In the genomic region with DNA sequence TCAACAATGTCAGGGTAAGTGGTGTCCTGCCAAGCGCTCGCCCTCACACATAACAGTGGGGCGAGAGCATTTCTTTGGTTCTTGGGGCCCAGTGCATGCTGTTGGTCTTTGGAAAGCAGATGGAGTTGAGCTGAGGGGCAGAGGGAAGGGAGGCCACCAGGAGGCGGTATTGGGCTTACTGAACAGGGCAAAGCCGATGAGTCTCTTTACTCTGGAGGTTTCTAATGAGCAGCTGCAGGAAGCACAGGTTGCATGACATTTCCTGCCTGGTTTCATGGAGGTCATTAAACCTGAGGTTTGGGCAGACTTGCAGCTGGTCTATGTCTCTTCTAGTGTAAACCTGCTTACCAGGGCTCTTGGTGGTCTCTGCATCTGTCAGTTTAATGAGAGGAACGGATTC, we compare ENCODE assay signal across 8 mouse cellular contexts. TPM values are rescaled to one million over a fixed set of nuclear protein-coding genes. Genes with fewer than 3 reads are reported as not detected.
DNase-seq lines count a peak whose midpoint lies in the region; ATAC-seq lines count a peak whose summit lies in the region.

No protein-coding gene starts in this region.

- peaks cover 53% of the 10 kb centered on the region for H3K36me3 ChIP-seq in midbrain, embryonic 11.5 days (ENCODE audit: control insufficient read depth, insufficient read depth, low read length)
- H3K36me3 ChIP-seq in midbrain, embryonic 15.5 days (replicated peaks), result peaks cover 69% of the 10 kb centered on the region

- H3K4me1 ChIP-seq in midbrain, embryonic 11.5 days (ENCODE audit: control insufficient read depth, insufficient read depth, low read length), result no peaks in the 10 kb centered on the region
- H3K4me1 ChIP-seq in midbrain, embryonic 15.5 days, result no peaks in the 10 kb centered on the region

- no peaks in the 10 kb centered on the region for H3K27me3 ChIP-seq in midbrain, embryonic 11.5 days (ENCODE audit: control insufficient read depth, insufficient read depth, low read length)
- no peaks in the 10 kb centered on the region for H3K27me3 ChIP-seq in midbrain, embryonic 15.5 days (replicated peaks)

- no peaks in the 10 kb centered on the region for H3K9me3 ChIP-seq in midbrain, embryonic 11.5 days (ENCODE audit: control insufficient read depth, low read length)
- no peaks in the 10 kb centered on the region for H3K9me3 ChIP-seq in midbrain, embryonic 15.5 days

- H3K27ac ChIP-seq in midbrain, embryonic 11.5 days (ENCODE audit: low read depth, low read length), result no peak overlapping the region
- H3K27ac ChIP-seq in midbrain, embryonic 15.5 days, result no peak overlapping the region

- no peak overlapping the region for H3K4me3 ChIP-seq in midbrain, embryonic 11.5 days (ENCODE audit: low read depth, low read length)
- H3K4me3 ChIP-seq in midbrain, embryonic 15.5 days, result no peak overlapping the region

- no peak for ATAC-seq in midbrain, embryonic 11.5 days (ENCODE audit: low FRiP score)
- ATAC-seq in midbrain, embryonic 15.5 days (replicated peaks), result no peak
- peak; percentile 85 for ATAC-seq in inflammation-experienced regulatory T-cells, adult 6 months

- 74% methylated on average over 6 of the region's 6 CpGs for WGBS in midbrain, embryonic 11.5 days
- 76% methylated on average over 6 of the region's 6 CpGs for WGBS in midbrain, embryonic 15.5 days

- peak; percentile 34 for DNase-seq in cerebellum, adult 9-10 months
- DNase-seq in cerebellum, adult 11-12 months, result no peak
- peak; percentile 91 for DNase-seq in midbrain, embryonic 11.5 days (ENCODE audit: low spot score, missing footprints)
- peak; percentile 44 to 69 for DNase-seq in cerebellum, postnatal 25 days
- DNase-seq in lung, postnatal 10 days, result peak; percentile 80
- DNase-seq in testis, postnatal 10 days (ENCODE audit: low spot score), result peak; percentile 86

- H3K4me2 ChIP-seq in midbrain, embryonic 11.5 days, result no peak overlapping the region
- no peak overlapping the region for H3K4me2 ChIP-seq in midbrain, embryonic 15.5 days

- no peak overlapping the region for H3K9ac ChIP-seq in midbrain, embryonic 11.5 days (ENCODE audit: low read length)
- H3K9ac ChIP-seq in midbrain, embryonic 15.5 days, result no peak overlapping the region

RNA-seq across cellular contexts. Expression of a gene that starts 9.5 kb away (rescaled TPM):
- 94.2 and 94.8 TPM in 2 replicates for polyA plus RNA-seq in midbrain, embryonic 11.5 days (2014; fragmentation: Nextera tagmentation; extraction: Ambion mirVana)
- 140 and 153 TPM in 2 replicates for polyA plus RNA-seq in midbrain, embryonic 15.5 days (2015; fragmentation: Nextera tagmentation; extraction: Ambion mirVana)
- 10 to 100 TPM; 49.1 to 66.5 (median 55.2) TPM for polyA plus RNA-seq in inflammation-experienced regulatory T-cells, adult 6 months (2017; shearing (Covaris generic))

RNA-seq across cellular contexts. Expression of a gene that starts 28.3 kb away (rescaled TPM):
- 0.63 and 0.65 TPM in 2 replicates for polyA plus RNA-seq in midbrain, embryonic 11.5 days (2014; fragmentation: Nextera tagmentation; extraction: Ambion mirVana)
- polyA plus RNA-seq in midbrain, embryonic 15.5 days (2015; fragmentation: Nextera tagmentation; extraction: Ambion mirVana), result 0.71 and 1.3 TPM in 2 replicates
- 10 to 100 TPM in 2 of 3 experiments, 1 to 10 TPM in 1; 5.4 to 16.0 (median 11.1) TPM for polyA plus RNA-seq in inflammation-experienced regulatory T-cells, adult 6 months (2017; shearing (Covaris generic))

RNA-seq across cellular contexts. Expression of a gene that starts 43.8 kb away (rescaled TPM):
- 17.8 and 20.3 TPM in 2 replicates for polyA plus RNA-seq in midbrain, embryonic 11.5 days (2014; fragmentation: Nextera tagmentation; extraction: Ambion mirVana)
- 21.7 and 23.5 TPM in 2 replicates for polyA plus RNA-seq in midbrain, embryonic 15.5 days (2015; fragmentation: Nextera tagmentation; extraction: Ambion mirVana)
- 10 to 100 TPM; 10.2 to 17.0 (median 13.0) TPM for polyA plus RNA-seq in inflammation-experienced regulatory T-cells, adult 6 months (2017; shearing (Covaris generic))

RNA-seq across cellular contexts. Expression of a gene that starts 48.6 kb away (rescaled TPM):
- 46.9 and 48.1 TPM in 2 replicates for polyA plus RNA-seq in midbrain, embryonic 11.5 days (2014; fragmentation: Nextera tagmentation; extraction: Ambion mirVana)
- 47.9 and 50.5 TPM in 2 replicates for polyA plus RNA-seq in midbrain, embryonic 15.5 days (2015; fragmentation: Nextera tagmentation; extraction: Ambion mirVana)
- 10 to 100 TPM; 59.2 to 68.3 (median 67.9) TPM for polyA plus RNA-seq in inflammation-experienced regulatory T-cells, adult 6 months (2017; shearing (Covaris generic))
